ENCODE assay signal across 7 mouse cellular contexts in the genomic region with DNA sequence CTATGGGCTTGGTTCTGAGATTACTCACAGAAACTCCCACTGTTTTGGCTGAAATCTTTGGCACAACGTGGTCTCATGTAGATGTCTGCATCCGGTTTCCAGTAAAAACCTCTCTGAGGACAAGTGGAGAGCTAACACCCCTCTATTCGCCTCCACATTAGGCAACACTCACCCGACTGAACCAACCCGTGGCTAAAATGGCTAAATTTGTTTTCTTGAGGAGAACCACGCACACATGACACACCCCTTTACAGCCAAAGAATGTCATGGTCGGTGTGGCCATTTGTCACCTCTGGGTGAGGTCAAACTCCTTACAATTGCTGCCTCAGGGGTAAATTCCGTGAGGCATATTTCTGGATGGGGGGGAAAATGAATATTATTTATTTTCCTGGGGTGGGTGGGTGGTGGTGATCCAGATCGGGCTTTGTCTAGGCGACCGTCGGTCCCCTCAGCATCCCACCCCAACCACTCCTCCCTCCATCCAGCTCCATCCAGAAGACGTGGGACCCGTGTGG. TPM values are rescaled to one million over a fixed set of nuclear protein-coding genes. Genes with fewer than 3 reads are reported as not detected.
DNase-seq lines count a peak whose midpoint lies in the region; ATAC-seq and TF ChIP-seq lines count a peak whose summit lies in the region.

No protein-coding gene starts in this region.

- no peaks in the 10 kb centered on the region for H3K27me3 ChIP-seq in testis, adult 2 months (ENCODE audit: control insufficient read depth, insufficient read depth, low read length)
- H3K27me3 ChIP-seq in embryonic facial prominence, embryonic 11.5 days (ENCODE audit: control insufficient read depth, insufficient read depth, low read length), result no peaks in the 10 kb centered on the region
- no peaks in the 10 kb centered on the region for H3K27me3 ChIP-seq in hindbrain, embryonic 15.5 days
- H3K27me3 ChIP-seq in midbrain, embryonic 10.5 days (ENCODE audit: low read depth, poor library complexity, severe bottlenecking), result no peaks in the 10 kb centered on the region

- WGBS in embryonic facial prominence, embryonic 11.5 days, result 30% methylated on average over 14 of the region's 14 CpGs
- WGBS in hindbrain, embryonic 15.5 days, result 22% methylated on average over 14 of the region's 14 CpGs
- 43% methylated on average over 14 of the region's 14 CpGs for WGBS in midbrain, embryonic 10.5 days

- no peak for TF ChIP-seq POLR2A in testis, adult 2 months (IDR thresholded peaks at IDR 0.05; ENCODE audit: control insufficient read depth, low read depth, low read length)

- H3K4me3 ChIP-seq in testis, adult 2 months (ENCODE audit: control insufficient read depth, low read depth, low read length), result peak overlapping the region; percentile 93
- H3K4me3 ChIP-seq in embryonic facial prominence, embryonic 11.5 days (ENCODE audit: low read depth, low read length), result peak overlapping the region; percentile 47
- H3K4me3 ChIP-seq in hindbrain, embryonic 15.5 days, result peak overlapping the region; percentile 78
- peak overlapping the region; percentile 62 for H3K4me3 ChIP-seq in midbrain, embryonic 10.5 days

- no peak for TF ChIP-seq CTCF in testis, adult 2 months (IDR thresholded peaks at IDR 0.05; ENCODE audit: control insufficient read depth, insufficient read depth, insufficient replicate concordance, low read depth, low read length)

- peak overlapping the region; percentile 86 for H3K4me2 ChIP-seq in embryonic facial prominence, embryonic 11.5 days (ENCODE audit: low read depth, low read length)
- peak overlapping the region; percentile 95 for H3K4me2 ChIP-seq in hindbrain, embryonic 15.5 days

- DNase-seq in testis, postnatal 10 days (ENCODE audit: low spot score), result no peak
- DNase-seq in embryonic facial prominence, embryonic 11.5 days (ENCODE audit: low spot score), result no peak
- DNase-seq in midbrain, embryonic 10.5 days (ENCODE audit: low spot score), result no peak
- no peak for DNase-seq in frontal cortex, adult 2 months (ENCODE audit: extremely low spot score in 1 of 2, low spot score in 1 of 2)
- DNase-seq in retina, postnatal 1 day, result no peak

- peak overlapping the region; percentile 97 for H3K27ac ChIP-seq in testis, adult 2 months (ENCODE audit: control insufficient read depth, insufficient read depth, low read depth, low read length)
- peak overlapping the region; percentile 97 for H3K27ac ChIP-seq in embryonic facial prominence, embryonic 11.5 days (replicated peaks; ENCODE audit: low read depth, low read length)
- H3K27ac ChIP-seq in hindbrain, embryonic 15.5 days (replicated peaks), result peak overlapping the region; percentile 99
- H3K27ac ChIP-seq in midbrain, embryonic 10.5 days (replicated peaks), result peak overlapping the region; percentile 96

- H3K9ac ChIP-seq in embryonic facial prominence, embryonic 11.5 days (replicated peaks; ENCODE audit: low read length), result peak overlapping the region; percentile 95
- H3K9ac ChIP-seq in hindbrain, embryonic 15.5 days, result peak overlapping the region; percentile 60

- peaks cover 10% of the 10 kb centered on the region; the same call in 1 of the 2 replicates for H3K4me1 ChIP-seq in testis, adult 2 months (ENCODE audit: control insufficient read depth, insufficient read depth, low read length)
- H3K4me1 ChIP-seq in embryonic facial prominence, embryonic 11.5 days (ENCODE audit: control insufficient read depth, insufficient read depth, low read length), result no peaks in the 10 kb centered on the region
- H3K4me1 ChIP-seq in hindbrain, embryonic 15.5 days (replicated peaks), result peaks cover 20% of the 10 kb centered on the region
- H3K4me1 ChIP-seq in midbrain, embryonic 10.5 days, result peaks cover 21% of the 10 kb centered on the region

- no peaks in the 10 kb centered on the region for H3K36me3 ChIP-seq in testis, adult 2 months (ENCODE audit: control insufficient read depth, insufficient read depth, low read length)
- H3K36me3 ChIP-seq in embryonic facial prominence, embryonic 11.5 days (replicated peaks; ENCODE audit: control insufficient read depth, insufficient read depth, low read depth, low read length), result no peaks in the 10 kb centered on the region
- no peaks in the 10 kb centered on the region for H3K36me3 ChIP-seq in hindbrain, embryonic 15.5 days
- H3K36me3 ChIP-seq in midbrain, embryonic 10.5 days, result no peaks in the 10 kb centered on the region

- no peak for ATAC-seq in embryonic facial prominence, embryonic 11.5 days (replicated peaks; ENCODE audit: insufficient number of reproducible peaks, low FRiP score, low TSS enrichment, low read depth)
- ATAC-seq in hindbrain, embryonic 15.5 days (ENCODE audit: low FRiP score, low read depth), result peak; percentile 5; the same call in 1 of the 2 replicates

- no peaks in the 10 kb centered on the region for H3K9me3 ChIP-seq in embryonic facial prominence, embryonic 11.5 days (replicated peaks; ENCODE audit: control insufficient read depth, low read length)
- no peaks in the 10 kb centered on the region for H3K9me3 ChIP-seq in hindbrain, embryonic 15.5 days
- no peaks in the 10 kb centered on the region for H3K9me3 ChIP-seq in midbrain, embryonic 10.5 days (replicated peaks)

RNA-seq across cellular contexts. Expression of a gene that starts 9.5 kb away (rescaled TPM):
- 8.8 and 10.8 TPM in 2 replicates for polyA plus RNA-seq in testis, adult 2 months (2012; rRNA removed)
- 227 and 255 TPM in 2 replicates for polyA plus RNA-seq in embryonic facial prominence, embryonic 11.5 days (2014; fragmentation: Nextera tagmentation; extraction: Ambion mirVana)
- polyA plus RNA-seq in hindbrain, embryonic 15.5 days (2015; fragmentation: Nextera tagmentation; extraction: Ambion mirVana), result 102 and 108 TPM in 2 replicates
- 151 and 164 TPM in 2 replicates for polyA plus RNA-seq in midbrain, embryonic 10.5 days (2016; fragmentation: Nextera tagmentation; extraction: Ambion mirVana)
- 64.1 and 71.7 TPM in 2 replicates for polyA plus RNA-seq in frontal cortex, adult 2 months (2012; rRNA removed)
